Mouse (Mus musculus) ovary, postnatal 10 days (tissue): ENCODE measurements around the gene Tshz2.
A peak's percentile ranks its signal among the peaks of the same experiment; 100 is the strongest.

Source experiments
- DNase-seq: peaks from one replicate; pipeline ENCODE4 v3.0.0; 2022; ENCODE audit warnings: low spot score

Tshz2 gene

GRCm38 (mm10) chr2:170046371-170047145 is 413.7 kb downstream of the Tshz2 start:
- no peak for DNase-seq

GRCm38 (mm10) chr2:170048831-170049230 is 416.0 kb downstream of the Tshz2 start:
- no peak for DNase-seq

- DNase-seq, result no peak
These were observed 417.8 kb downstream of the Tshz2 start for GRCm38 (mm10) chr2:170050651-170051050.

GRCm38 (mm10) chr2:170051441-170051840 is 418.6 kb downstream of the Tshz2 start:
- DNase-seq, result no peak

- DNase-seq, result no peak
These were observed 422.1 kb downstream of the Tshz2 start for GRCm38 (mm10) chr2:170054943-170055342.

GRCm38 (mm10) chr2:170055413-170055812 is 422.6 kb downstream of the Tshz2 start:
- DNase-seq, result no peak

- no peak for DNase-seq
These were observed 426.0 kb downstream of the Tshz2 start for GRCm38 (mm10) chr2:170058774-170059173.

- DNase-seq, result no peak
These were observed 427.3 kb downstream of the Tshz2 start for GRCm38 (mm10) chr2:170060066-170060465.

- DNase-seq, result no peak
These were observed 429.6 kb downstream of the Tshz2 start for GRCm38 (mm10) chr2:170062378-170062777.

GRCm38 (mm10) chr2:170069976-170070375 is 437.2 kb downstream of the Tshz2 start:
- no peak for DNase-seq

- peak; percentile 26 for DNase-seq
These were observed 437.9 kb downstream of the Tshz2 start for GRCm38 (mm10) chr2:170070641-170071241.

GRCm38 (mm10) chr2:170076941-170077490 is 444.2 kb downstream of the Tshz2 start:
- DNase-seq, result no peak

- no peak for DNase-seq
These were observed 445.2 kb downstream of the Tshz2 start for GRCm38 (mm10) chr2:170078041-170078440.

- no peak for DNase-seq
These were observed 445.7 kb downstream of the Tshz2 start for GRCm38 (mm10) chr2:170078442-170079017.

GRCm38 (mm10) chr2:170091563-170092443 is 459.0 kb downstream of the Tshz2 start:
- no peak for DNase-seq

GRCm38 (mm10) chr2:170094220-170094619 is 461.4 kb downstream of the Tshz2 start:
- DNase-seq, result no peak

GRCm38 (mm10) chr2:170094871-170095270 is 462.1 kb downstream of the Tshz2 start:
- DNase-seq, result no peak

GRCm38 (mm10) chr2:170101132-170101531 is 468.3 kb downstream of the Tshz2 start:
- peak; percentile 97 for DNase-seq

- DNase-seq, result no peak
These were observed 469.1 kb downstream of the Tshz2 start for GRCm38 (mm10) chr2:170101932-170102331.

GRCm38 (mm10) chr2:170103341-170103740 is 470.5 kb downstream of the Tshz2 start:
- no peak for DNase-seq

GRCm38 (mm10) chr2:170103852-170104251 is 471.0 kb downstream of the Tshz2 start:
- DNase-seq, result no peak

GRCm38 (mm10) chr2:170104396-170104795 is 471.6 kb downstream of the Tshz2 start:
- DNase-seq, result no peak
